Mouse (Mus musculus) testis, postnatal 10 days (tissue): ENCODE measurements around the gene Mt2.

Experiments used
- DNase-seq: peaks from one replicate; pipeline ENCODE4 v3.0.0; 2021; ENCODE audit warnings: low spot score

The Mt2 gene

DNA sequence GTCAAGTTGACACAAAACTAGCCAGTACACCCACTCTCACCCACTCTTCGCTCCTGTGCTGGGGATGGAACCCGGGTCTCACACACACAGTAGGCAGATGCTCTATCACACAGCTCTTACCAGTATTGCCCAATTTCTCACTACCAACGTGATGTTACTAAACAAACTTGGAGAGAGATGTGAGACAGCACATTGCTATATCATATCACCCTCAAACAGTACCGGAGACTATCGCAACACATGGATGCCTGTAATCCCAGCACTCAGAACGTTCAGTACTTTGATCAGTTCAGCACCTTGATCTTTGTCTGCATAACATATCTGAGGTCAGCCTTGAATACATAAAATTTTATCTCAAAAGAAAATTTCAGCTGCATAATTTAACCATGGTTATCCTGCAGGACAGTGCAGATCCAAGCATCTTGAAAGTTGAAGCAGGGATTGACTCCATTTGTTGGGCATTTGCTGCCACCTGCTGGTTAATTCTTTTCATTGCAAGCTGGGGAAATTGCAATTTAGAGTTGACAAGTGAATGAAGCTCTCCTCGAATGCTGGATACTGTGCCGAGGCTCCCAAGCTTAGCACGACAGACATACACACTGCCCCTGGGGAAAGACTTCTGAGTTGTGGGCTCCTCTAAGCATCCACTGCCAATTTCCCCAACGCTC is 26.9 kb downstream of the Mt2 start:
- DNase-seq = peak; percentile 68

DNA sequence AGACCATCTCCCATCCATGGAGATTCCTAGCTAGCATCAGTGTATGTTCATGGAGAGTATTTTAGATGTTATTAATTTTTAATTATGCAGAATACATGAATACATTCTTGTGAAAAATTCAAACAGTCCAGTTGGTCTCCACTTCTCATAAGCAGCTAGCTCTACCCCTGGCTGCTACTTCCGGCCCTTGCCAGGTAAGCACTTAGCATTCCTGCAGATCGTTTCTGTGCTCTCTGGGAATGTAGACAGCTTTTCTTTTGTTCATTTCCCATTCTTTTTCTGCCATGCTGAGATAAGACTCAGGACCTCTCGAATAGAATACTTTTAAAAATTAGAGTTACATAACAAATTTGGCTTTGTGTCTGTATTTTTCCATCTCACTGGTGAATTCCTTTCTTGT is 31.6 kb downstream of the Mt2 start:
- no peak for DNase-seq

- peak; percentile 85 for DNase-seq
Observed at GRCm38 (mm10) chr8:94205736-94206135, 33.3 kb downstream of the Mt2 start.

DNA sequence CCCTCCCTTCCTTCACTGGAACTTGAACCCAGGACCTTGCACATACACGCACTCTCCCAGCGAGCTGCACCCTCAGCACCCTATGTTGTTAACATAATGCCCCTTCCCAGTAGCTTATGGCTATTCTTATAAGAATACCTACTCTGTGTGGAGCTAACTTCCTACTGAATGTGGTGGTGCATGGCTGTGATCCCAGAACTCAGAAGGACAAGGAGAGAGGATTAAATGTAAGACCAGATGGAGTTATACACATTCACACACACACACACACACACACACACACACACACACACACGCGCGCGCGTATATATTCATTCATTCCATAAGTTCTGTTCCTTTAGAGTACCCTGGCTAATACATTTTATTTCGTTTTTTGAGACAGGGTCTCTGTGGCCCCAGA is 33.8 kb downstream of the Mt2 start:
- DNase-seq = no peak

- DNase-seq = no peak
Observed at GRCm38 (mm10) chr8:94207491-94207890, 35.0 kb downstream of the Mt2 start.

GRCm38 (mm10) chr8:94209639-94210038 is 37.2 kb downstream of the Mt2 start:
- DNase-seq = no peak

DNA sequence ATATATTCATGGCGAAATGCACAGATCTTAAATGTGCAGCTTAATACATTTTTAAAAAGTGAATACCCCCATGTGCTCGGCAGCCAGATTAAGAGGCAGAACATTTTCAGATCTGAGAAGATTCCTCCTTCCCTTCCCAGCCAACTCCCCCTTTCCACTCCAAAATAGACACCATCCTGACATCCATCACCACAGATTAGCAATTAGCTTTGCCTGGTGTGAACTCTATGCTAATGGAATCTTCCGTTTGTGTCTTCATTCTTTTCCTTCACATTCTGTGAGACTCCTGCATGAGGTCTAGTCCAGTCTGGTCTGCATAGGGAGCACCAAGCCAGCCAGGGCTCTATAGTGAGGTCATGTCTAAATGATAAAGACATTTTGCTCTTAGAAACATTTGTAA is 37.8 kb downstream of the Mt2 start:
- no peak for DNase-seq

GRCm38 (mm10) chr8:94213819-94214218 is 41.4 kb downstream of the Mt2 start:
- DNase-seq = no peak

DNA sequence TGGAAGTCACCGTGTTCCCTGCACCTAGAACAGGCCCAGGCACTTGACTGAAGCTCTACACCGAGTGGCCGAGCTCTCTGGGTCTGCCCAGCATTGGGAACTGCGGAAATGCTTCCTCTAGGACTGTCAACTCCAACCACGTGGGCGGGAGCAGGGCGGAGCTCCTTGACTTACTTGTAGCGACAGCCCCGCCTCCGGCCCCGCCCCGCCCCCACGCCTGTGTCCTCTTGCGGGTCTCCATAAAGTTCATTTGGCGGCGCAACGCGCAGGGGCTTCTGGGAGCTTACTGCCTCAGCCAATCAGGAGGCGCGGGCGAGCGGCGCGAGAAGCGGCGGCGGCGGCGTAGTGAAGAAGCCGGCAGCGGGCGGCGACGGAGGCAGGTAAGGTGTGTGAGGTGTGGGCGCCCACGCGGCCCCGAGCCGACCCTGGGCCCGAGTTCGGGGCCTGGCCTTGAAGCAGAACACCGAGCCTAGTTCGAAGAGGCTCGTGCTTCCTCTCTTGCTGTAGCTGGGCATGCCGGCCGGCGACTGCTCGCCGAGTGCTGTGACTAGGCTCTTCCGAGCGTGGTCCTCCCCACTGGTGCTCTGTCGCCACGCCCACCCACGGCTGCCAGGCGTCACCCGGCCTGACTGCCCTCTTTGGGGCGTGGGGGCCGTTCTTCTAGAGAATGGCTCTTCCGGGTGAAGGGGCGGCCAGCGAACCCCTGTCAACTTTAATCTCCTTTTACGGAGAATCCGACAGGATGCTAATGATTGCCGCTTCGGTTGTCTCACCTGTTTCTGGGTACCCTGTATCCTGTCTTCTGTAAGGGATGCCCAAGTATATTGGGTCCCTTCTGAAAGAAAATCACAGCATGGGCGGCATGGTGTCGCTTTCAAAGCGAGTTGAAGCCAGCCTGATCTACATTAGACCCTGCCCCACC is 42.0 kb downstream of the Mt2 start, which contains the start of gene Nup93:
Nup93 (plus strand) TSS at position 313 of the 922 bp plus-strand sequence.
- DNase-seq = peak; percentile 99
